Mouse (Mus musculus) embryonic facial prominence, embryonic 14.5 days (tissue): ENCODE results near the gene Gdf7. TPM values are rescaled to one million over a fixed set of nuclear protein-coding genes. Genes with fewer than 3 reads are reported as not detected.
A peak's percentile ranks its signal among the peaks of the same experiment; 100 is the strongest.

Experiments used
- ATAC-seq: fragments of 200-750 bp; cut with Nextera tagmentation; 2 replicates; pipeline ENCODE4 v1.8.0; 2017; ENCODE audit warnings: low read depth, moderate number of reproducible peaks, moderate TSS enrichment
- DNase-seq: peaks from one replicate; pipeline ENCODE4 v3.0.0-alpha.2; 2015; ENCODE audit warnings: low spot score
- H3K27ac ChIP-seq: fragments of 300-500 bp; sonication (generic); replicated peaks from 2 replicates; pipeline ENCODE4 v1.5.1; 2014; ENCODE audit warnings: low read depth, mild to moderate bottlenecking, low read length, moderate library complexity
- H3K27me3 ChIP-seq: fragments of 300-500 bp; sonication (generic); replicated peaks from 2 replicates; pipeline ENCODE4 v1.6.1; 2014; ENCODE audit warnings: low read length; ENCODE audit not compliant: control insufficient read depth, insufficient read depth
- H3K36me3 ChIP-seq: fragments of 300-500 bp; sonication (generic); 2 replicates; pipeline ENCODE4 v1.6.1; 2014; ENCODE audit warnings: low read length, mixed read lengths; ENCODE audit not compliant: control insufficient read depth, insufficient read depth
- H3K4me1 ChIP-seq: fragments of 300-500 bp; sonication (generic); 2 replicates; pipeline ENCODE4 v1.6.1; 2014; ENCODE audit warnings: antibody characterized with exemption, low read length; ENCODE audit not compliant: control insufficient read depth, insufficient read depth
- H3K4me2 ChIP-seq: fragments of 300-500 bp; sonication (generic); 2 replicates; pipeline ENCODE4 v1.6.1; 2014; ENCODE audit warnings: low read depth, mild to moderate bottlenecking, low read length, moderate library complexity, mixed read lengths
- H3K4me3 ChIP-seq: fragments of 300-500 bp; sonication (generic); 2 replicates; pipeline ENCODE4 v1.5.1; 2014; ENCODE audit warnings: low read depth, mild to moderate bottlenecking, low read length
- H3K9ac ChIP-seq: fragments of 300-500 bp; sonication (generic); 2 replicates; pipeline ENCODE4 v1.6.1; 2014; ENCODE audit warnings: low read depth, mild to moderate bottlenecking, low read length, moderate library complexity, mixed read lengths
- H3K9me3 ChIP-seq: fragments of 300-500 bp; sonication (generic); 2 replicates; pipeline ENCODE4 v1.6.1; 2016; ENCODE audit warnings: low read length; ENCODE audit not compliant: control insufficient read depth
- WGBS: fragments of 180-500 bp; shearing (Covaris S2); extraction: QIAGEN DNeasy Blood & Tissue Kit; methylation state at CpG from one replicate; pipeline ENCODE4 v1.1.7; 2014; 5-methylcytosine and 5-hydroxymethylcytosine counted together
- polyA plus RNA-seq: library from polyadenylated mRNA; unstranded; fragments of >200 nt; fragmentation: Nextera tagmentation; extraction: Ambion mirVana; gene quantifications from 2 replicates; pipeline ENCODE4 v1.2.1, GENCODE M21; 2014

The Gdf7 gene
- polyA plus RNA-seq = 0.24 and 0.54 TPM in 2 replicates

DNA sequence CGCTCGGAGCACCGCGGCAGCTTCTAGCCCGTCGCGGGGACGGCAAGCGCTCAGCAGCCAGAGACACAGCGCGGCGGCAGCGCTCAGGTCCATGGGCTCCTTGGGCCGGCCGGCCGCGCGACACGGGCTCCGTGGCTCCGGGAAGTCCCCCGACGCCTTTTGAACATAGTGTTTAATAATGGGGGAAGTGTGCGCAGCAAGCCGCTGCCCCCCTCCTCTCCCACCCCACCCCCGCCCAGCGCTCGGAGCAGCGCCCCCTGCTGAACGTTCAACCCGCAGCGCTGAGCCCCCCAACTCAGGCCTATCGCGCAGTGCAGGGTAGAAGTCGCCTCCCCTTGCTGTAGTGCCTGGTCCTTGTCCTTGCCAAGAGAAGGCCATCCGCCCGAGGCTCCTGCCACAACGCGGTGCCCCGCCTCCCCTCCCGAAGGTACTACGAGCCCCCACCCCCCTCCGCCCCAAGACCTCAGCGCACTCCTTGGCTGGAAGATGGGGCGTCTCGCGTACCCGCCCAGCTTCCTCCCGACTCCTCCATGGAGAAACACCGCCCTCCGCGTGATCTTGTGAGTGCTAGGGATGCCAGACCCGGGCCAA, at the start of gene Gdf7:
Gene Gdf7, minus strand, starts transcription at position 114 of the 591 bp plus-strand sequence.
- DNase-seq (no peak), ATAC-seq (peak; percentile 66)
- Histone ChIP-seq H3K27ac (no peak within 1 kb of the TSS), H3K4me2 (peak within 1 kb of the TSS; percentile 78), H3K4me3 (peak within 1 kb of the TSS; percentile 54), H3K9me3 (no peaks in the 10 kb centered on the region), H3K4me1 (peaks cover 11% of the 10 kb centered on the region), H3K36me3 (no peaks in the 10 kb centered on the region), H3K27me3 (peaks cover 92% of the 10 kb centered on the region), H3K9ac (peak within 1 kb of the TSS; percentile 64)
- WGBS = 1% methylated on average over 26 of the region's 53 CpGs

DNA sequence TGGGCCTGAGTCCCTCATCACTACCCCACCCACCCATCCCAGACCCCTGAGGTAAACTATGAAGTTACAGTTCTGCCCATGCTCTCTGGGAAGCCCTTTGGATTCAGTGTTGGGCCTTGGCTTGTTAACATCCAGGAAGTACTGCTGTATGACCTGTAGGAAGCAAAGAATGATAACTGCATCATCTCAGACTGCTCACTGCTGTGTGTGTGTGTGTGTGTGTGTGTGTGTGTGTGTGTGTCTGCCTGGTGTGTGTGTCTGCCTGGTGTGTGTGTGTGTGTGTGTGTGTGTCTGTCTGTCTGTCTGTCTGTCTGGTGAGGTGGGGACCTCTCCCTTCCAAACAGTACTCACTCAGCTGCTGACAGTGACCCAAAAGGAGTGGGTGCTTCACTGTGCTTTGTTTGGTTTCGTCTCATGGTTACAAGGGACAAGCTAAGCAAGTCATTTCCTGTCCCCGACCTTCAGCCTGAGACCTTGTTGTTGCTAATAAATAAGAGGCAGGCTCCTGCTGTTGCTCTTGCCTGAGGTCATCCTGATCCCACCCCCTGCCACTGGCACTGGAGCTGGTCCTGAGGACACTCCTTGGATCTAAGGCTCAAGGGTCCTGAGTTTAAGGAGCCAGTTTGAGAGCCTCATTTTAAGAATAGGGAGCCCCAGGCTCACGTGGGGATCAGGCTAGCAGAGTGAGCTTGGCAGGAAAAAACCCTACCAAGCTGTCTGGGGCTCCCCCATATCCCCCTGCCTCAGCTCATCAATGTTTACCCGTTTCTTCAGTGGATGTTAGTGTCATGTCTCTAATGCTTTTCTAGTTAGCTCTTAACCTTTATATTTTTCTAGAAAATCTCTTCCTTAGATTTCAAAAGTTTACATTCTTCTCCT, 49.5 kb upstream of the Gdf7 start:
- no peak overlapping the region for H3K9ac ChIP-seq

DNA sequence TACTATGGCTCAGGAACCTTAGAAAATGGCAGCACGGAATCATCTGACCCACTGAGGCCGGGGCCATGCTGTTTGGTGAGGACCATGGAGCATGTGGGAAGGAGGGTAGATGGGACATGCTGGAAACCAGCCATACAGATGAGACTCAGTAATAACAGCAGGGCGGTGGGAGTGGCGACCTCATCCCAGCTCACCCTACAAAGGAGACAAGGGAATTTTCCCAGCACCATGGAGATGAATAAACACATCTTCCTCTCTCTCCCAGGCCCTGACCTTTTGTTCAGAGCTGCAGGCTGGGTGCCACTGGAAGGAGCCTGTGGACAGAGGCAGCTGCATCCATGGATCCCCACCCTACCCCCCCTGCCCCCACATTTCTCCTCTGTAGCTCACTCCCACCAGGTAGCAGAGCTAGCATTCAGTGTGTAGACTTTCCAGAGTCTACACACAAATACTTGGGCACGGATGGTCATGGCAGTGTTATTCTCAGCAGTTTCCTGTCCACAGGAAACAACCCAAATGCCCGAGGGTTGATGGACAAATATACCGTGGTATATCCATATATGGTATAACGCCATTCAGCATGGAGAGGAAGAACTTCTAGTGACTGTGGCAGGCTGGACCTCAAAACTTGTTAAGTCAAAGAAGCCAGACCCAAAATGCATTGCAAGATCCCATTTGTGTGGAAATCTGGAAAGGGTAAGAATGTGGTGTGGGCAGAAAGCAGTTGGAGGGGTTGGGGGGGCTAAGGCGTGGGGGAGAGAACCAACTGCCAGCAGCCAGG, 47.2 kb upstream of the Gdf7 start:
- Histone ChIP-seq H3K36me3 (no peaks in the 10 kb centered on the region), H3K9me3 (no peaks in the 10 kb centered on the region), H3K4me1 (peaks cover 11% of the 10 kb centered on the region; the same call in 1 of the 2 replicates), H3K27me3 (no peaks in the 10 kb centered on the region), H3K4me2 (no peak overlapping the region), H3K9ac (no peak overlapping the region), H3K27ac (peak overlapping the region; percentile 72), H3K4me3 (no peak overlapping the region)
- DNase-seq = no peak
- WGBS = 61% methylated on average over 9 of the region's 9 CpGs
- ATAC-seq = no peak

More for the DNA sequence above, 49.5 kb upstream of the Gdf7 start:
- Histone ChIP-seq H3K4me1 (peaks cover 11% of the 10 kb centered on the region; the same call in 1 of the 2 replicates), H3K4me2 (no peak overlapping the region), H3K27me3 (no peaks in the 10 kb centered on the region), H3K9me3 (no peaks in the 10 kb centered on the region), H3K36me3 (no peaks in the 10 kb centered on the region), H3K27ac (no peak overlapping the region), H3K4me3 (no peak overlapping the region)
- ATAC-seq = no peak
- no peak for DNase-seq
- 33% methylated on average over 4 of the region's 4 CpGs for WGBS

DNA sequence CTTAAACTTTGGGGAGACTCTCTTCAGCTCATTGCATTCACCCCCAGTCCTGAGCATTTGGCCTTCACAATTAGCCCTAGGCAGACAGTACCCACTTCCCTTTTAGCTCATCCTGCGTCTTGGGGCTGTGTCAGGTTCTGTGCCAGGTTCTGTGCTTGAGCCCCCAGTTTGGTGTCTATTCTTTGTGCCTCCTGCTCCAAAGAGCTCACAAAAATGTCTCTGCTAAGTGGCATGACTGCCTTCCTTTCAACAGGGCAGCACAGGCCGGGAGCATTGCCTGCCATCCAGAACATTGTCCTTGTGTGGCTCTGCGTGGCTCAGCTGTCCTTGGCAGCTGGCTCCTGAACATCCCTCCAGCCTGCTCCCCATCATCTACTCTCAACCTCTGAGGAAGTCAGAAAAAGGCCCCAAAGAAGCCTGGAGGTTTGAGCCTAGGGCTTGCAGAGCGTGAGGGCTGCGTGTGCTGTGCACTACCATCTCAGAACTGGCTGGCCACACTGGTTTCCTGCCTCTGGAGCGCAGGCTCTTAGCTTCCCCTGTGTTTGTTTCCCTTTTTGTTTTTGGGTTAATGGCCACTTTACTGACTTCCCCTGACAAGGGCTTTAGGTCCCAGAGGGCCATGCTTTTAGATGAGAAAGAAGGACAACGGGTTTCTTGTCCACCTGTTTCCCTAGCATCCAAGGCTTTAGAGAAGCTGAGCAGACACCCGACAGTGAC, 46.1 kb upstream of the Gdf7 start:
- ATAC-seq = no peak
- no peak for DNase-seq
- WGBS = 80% methylated on average over 8 of the region's 8 CpGs
- no peak overlapping the region for H3K4me3 ChIP-seq
- no peak overlapping the region for H3K27ac ChIP-seq
- no peaks in the 10 kb centered on the region for H3K36me3 ChIP-seq
- no peaks in the 10 kb centered on the region for H3K27me3 ChIP-seq
- H3K9ac ChIP-seq = no peak overlapping the region
- H3K4me1 ChIP-seq = peaks cover 11% of the 10 kb centered on the region; the same call in 1 of the 2 replicates
- no peaks in the 10 kb centered on the region for H3K9me3 ChIP-seq
- H3K4me2 ChIP-seq = no peak overlapping the region

DNA sequence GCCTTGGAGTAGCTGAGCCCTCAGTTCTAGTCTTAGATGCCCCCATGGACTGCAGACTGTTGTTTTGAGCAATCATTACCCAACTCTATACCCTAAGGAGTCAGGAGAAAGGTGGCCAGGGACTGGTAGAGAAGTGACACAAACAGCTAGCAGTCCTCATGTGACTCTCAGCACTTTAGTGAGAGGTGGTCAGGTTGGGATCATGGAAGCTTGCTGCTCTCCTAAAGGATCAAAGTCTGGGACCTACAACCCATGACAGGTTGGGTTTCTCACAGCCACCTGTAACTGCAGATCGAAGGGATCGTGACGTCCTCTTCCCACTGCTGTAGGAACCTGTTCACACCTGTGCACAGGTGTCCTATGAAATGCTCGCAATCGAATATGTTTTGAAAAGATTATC, 43.8 kb upstream of the Gdf7 start:
- Histone ChIP-seq H3K27ac (no peak overlapping the region; the same call in 1 of the 2 replicates), H3K4me3 (no peak overlapping the region), H3K4me1 (peaks cover 11% of the 10 kb centered on the region; the same call in 1 of the 2 replicates), H3K9me3 (no peaks in the 10 kb centered on the region), H3K9ac (no peak overlapping the region), H3K4me2 (no peak overlapping the region), H3K36me3 (peaks cover 12% of the 10 kb centered on the region; the same call in 1 of the 2 replicates), H3K27me3 (no peaks in the 10 kb centered on the region)
- no peak for DNase-seq
- no peak for ATAC-seq
- 89% methylated on average over 5 of the region's 5 CpGs for WGBS

DNA sequence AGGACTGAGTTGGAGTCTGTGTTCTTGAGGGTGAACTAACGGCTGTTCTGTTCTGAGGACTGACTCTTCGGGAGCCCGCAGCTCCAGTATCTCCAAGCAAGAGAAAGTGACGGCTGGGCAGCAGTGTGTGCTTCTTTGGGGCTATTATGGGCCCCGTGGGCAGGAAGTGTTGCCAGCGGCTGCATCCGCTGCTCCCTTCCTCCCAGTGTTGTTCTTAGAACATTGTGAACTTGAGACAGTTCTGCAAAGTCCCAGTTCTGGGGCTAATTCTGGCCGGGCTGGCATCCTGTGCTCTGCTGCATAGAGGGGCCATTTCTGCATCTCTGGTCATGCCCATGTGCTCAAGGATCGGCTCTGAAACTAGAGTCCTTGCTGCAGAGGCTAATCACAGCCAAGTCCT, 43.1 kb upstream of the Gdf7 start:
- no peak for ATAC-seq
- no peaks in the 10 kb centered on the region for H3K9me3 ChIP-seq
- peaks cover 11% of the 10 kb centered on the region; the same call in 1 of the 2 replicates for H3K4me1 ChIP-seq
- no peak overlapping the region for H3K9ac ChIP-seq
- DNase-seq = peak; percentile 44
- peak overlapping the region; percentile 61 for H3K27ac ChIP-seq
- H3K36me3 ChIP-seq = peaks cover 15% of the 10 kb centered on the region; the same call in 1 of the 2 replicates
- no peak overlapping the region for H3K4me3 ChIP-seq
- H3K27me3 ChIP-seq = no peaks in the 10 kb centered on the region
- 36% methylated on average over 9 of the region's 9 CpGs for WGBS
- H3K4me2 ChIP-seq = no peak overlapping the region

DNA sequence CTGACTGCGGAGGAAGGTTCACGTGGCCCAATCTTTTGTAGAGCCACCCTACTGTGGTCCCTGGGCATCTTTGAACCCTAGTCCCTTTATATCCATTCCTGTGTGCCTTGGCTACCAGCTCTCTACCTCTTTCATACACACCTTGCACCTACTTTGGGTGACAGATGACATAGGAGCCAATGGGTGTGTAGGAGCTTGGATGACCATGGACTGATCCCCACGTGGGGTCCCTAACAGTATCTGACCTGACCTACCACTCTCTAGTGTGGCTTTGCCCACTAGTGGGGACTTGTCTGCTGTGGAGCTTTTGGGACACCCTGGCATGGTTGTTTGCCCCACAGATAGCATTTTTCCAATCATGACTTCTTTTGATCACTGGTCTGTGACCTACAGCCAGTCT, 41.6 kb upstream of the Gdf7 start:
- H3K4me3 ChIP-seq = no peak overlapping the region
- H3K4me2 ChIP-seq = no peak overlapping the region
- H3K36me3 ChIP-seq = peaks cover 28% of the 10 kb centered on the region
- no peak overlapping the region for H3K9ac ChIP-seq
- H3K27ac ChIP-seq = no peak overlapping the region
- H3K27me3 ChIP-seq = no peaks in the 10 kb centered on the region
- no peaks in the 10 kb centered on the region for H3K4me1 ChIP-seq
- ATAC-seq (no peak), DNase-seq (no peak)
- H3K9me3 ChIP-seq = no peaks in the 10 kb centered on the region
- 83% methylated on average over 3 of the region's 3 CpGs for WGBS

DNA sequence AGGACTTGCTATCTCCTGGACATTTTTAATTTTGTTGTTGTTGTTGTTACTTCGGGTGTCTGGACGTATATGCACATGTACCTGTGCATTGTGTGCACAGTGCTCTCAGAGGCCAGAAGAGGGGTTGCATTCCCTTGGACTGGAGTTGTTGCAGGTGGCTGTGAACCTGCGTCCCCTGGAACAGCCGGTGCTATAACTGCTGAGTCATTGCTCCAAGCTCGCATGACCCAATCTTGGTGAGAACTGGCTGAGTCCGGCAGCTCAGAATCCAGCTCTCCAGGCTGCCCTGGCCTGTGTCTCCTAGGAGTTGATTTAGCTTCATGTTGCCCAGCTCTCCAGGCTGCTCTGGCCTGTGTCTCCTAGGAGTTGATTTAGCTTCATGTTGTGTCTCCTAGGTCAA, 39.3 kb upstream of the Gdf7 start:
- H3K27me3 ChIP-seq = no peaks in the 10 kb centered on the region
- no peak overlapping the region for H3K4me3 ChIP-seq
- WGBS = 93% methylated on average over 6 of the region's 6 CpGs
- no peaks in the 10 kb centered on the region for H3K4me1 ChIP-seq
- H3K9me3 ChIP-seq = no peaks in the 10 kb centered on the region
- peaks cover 43% of the 10 kb centered on the region for H3K36me3 ChIP-seq
- H3K27ac ChIP-seq = no peak overlapping the region
- no peak overlapping the region for H3K9ac ChIP-seq
- no peak for ATAC-seq
- DNase-seq = no peak
- no peak overlapping the region for H3K4me2 ChIP-seq
